In the genomic region with DNA sequence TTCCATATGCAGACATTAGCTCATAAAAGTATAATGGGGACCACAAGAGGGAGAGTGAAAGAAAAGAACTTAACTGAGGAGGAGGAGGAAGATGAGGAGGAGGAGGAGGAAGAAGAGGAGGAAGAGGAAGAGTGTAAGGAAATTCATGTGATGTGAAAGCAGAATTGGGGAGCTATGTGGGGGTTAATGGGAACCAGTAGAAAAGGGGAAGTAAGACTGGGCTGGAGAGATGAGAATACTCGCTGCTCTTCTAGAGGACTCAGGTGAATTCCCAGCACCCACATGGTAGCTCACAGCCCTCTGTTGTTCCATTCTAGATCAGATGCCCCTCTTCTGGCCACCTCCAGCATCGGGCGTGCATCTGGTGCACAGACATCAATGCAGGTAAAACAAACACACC, we compare ENCODE assay signal across 15 mouse cellular contexts.
"Had no signal": no experiment of that assay in that cellular context is flagged by ENCODE, and none has a peak within 500 bp of the region (broad histone marks: within the 10 kb centered on the region; RNA-seq: fewer than 3 reads in every experiment).

No protein-coding gene starts in this region.

- H3K36me3 ChIP-seq: kidney, embryonic 15.5 days; midbrain, embryonic 13.5 days; neural tube, embryonic 15.5 days had no signal

- DNase-seq: kidney, adult 18-20 months; kidney, postnatal 14 days; lung, embryonic 14.5 days; lung, postnatal 14 days; retina, postnatal 1 day; thymus, postnatal 4 days had no signal

- H3K9me3 ChIP-seq: kidney, embryonic 15.5 days; limb, embryonic 10.5 days; neural tube, embryonic 15.5 days had no signal

- H3K4me2 ChIP-seq: kidney, embryonic 15.5 days; liver, embryonic 11.5 days; lung, embryonic 14.5 days; midbrain, embryonic 13.5 days; neural tube, embryonic 15.5 days had no signal

- H3K4me3 ChIP-seq: kidney, embryonic 15.5 days; left cerebral cortex, adult 2 months; limb, embryonic 10.5 days; midbrain, embryonic 13.5 days; myocyte; neural tube, embryonic 15.5 days had no signal

- H3K27ac ChIP-seq: kidney, embryonic 15.5 days; left cerebral cortex, adult 2 months; limb, embryonic 10.5 days; macrophage; midbrain, embryonic 13.5 days; neural tube, embryonic 15.5 days; stomach, postnatal 0 days had no signal

- H3K9ac ChIP-seq: kidney, embryonic 15.5 days; lung, embryonic 14.5 days; midbrain, embryonic 13.5 days; neural tube, embryonic 15.5 days had no signal

- ATAC-seq: midbrain, embryonic 13.5 days had no signal

- H3K4me1 ChIP-seq: kidney, embryonic 15.5 days; limb, embryonic 10.5 days; midbrain, embryonic 13.5 days; neural tube, embryonic 15.5 days had no signal

- H3K27me3 ChIP-seq: kidney, embryonic 15.5 days; midbrain, embryonic 13.5 days; neural tube, embryonic 15.5 days had no signal
